Mouse (Mus musculus) liver, postnatal 0 days (tissue): ENCODE measurements around the gene Adprh.

Source experiments
- CTCF ChIP-seq: sonication (generic); IDR thresholded peaks from 2 replicates; pipeline ENCODE4 v1.5.1; 2016; ENCODE audit warnings: antibody characterized with exemption, low read depth
- EP300 ChIP-seq: IDR thresholded peaks from 2 replicates; pipeline ENCODE4 v1.6.1; 2016; ENCODE audit warnings: antibody characterized with exemption, low read depth, mild to moderate bottlenecking

GRCm38 (mm10) chr16:38395060-38395730, 57.3 kb downstream of the Adprh start:
- TF ChIP-seq CTCF: no peak
- no peak for TF ChIP-seq EP300
